In genomic region chr9:112186336-112187305, GRCm38 (mm10) we compare ENCODE assay signal across 8 mouse cellular contexts. TPM values are rescaled to one million over a fixed set of nuclear protein-coding genes. Genes with fewer than 3 reads are reported as not detected.
DNase-seq lines count a peak whose midpoint lies in the region; ATAC-seq and TF ChIP-seq lines count a peak whose summit lies in the region.

No protein-coding gene starts in this region.

- no peak for TF ChIP-seq CTCF in heart, postnatal 0 days (IDR thresholded peaks at IDR 0.05; ENCODE audit: low read depth)

- H3K27ac ChIP-seq in heart, postnatal 0 days (ENCODE audit: low read depth) = no peak overlapping the region; the same call in 1 of the 2 replicates
- peak overlapping the region; percentile 28; the same call in 1 of the 2 replicates for H3K27ac ChIP-seq in embryonic facial prominence, embryonic 14.5 days (replicated peaks; ENCODE audit: low read depth, low read length)
- H3K27ac ChIP-seq in liver, embryonic 12.5 days = no peak overlapping the region
- H3K27ac ChIP-seq in stomach, embryonic 16.5 days (ENCODE audit: low read length) = no peak overlapping the region

- H3K4me2 ChIP-seq in heart, postnatal 0 days (ENCODE audit: low read depth, low read length) = peak overlapping the region; percentile 34; the same call in 1 of the 2 replicates
- H3K4me2 ChIP-seq in embryonic facial prominence, embryonic 14.5 days (ENCODE audit: low read depth, low read length) = peak overlapping the region; percentile 48
- peak overlapping the region; percentile 16; the same call in 1 of the 2 replicates for H3K4me2 ChIP-seq in liver, embryonic 12.5 days
- peak overlapping the region; percentile 26; the same call in 1 of the 2 replicates for H3K4me2 ChIP-seq in stomach, embryonic 16.5 days (ENCODE audit: low read depth, low read length)

- no peak overlapping the region for H3K9ac ChIP-seq in heart, postnatal 0 days (replicated peaks; ENCODE audit: low read depth, low read length)
- H3K9ac ChIP-seq in embryonic facial prominence, embryonic 14.5 days (ENCODE audit: low read depth, low read length) = peak overlapping the region; percentile 30; the same call in 1 of the 2 replicates
- H3K9ac ChIP-seq in liver, embryonic 12.5 days = no peak overlapping the region
- H3K9ac ChIP-seq in stomach, embryonic 16.5 days (ENCODE audit: low read length) = no peak overlapping the region

- no peak for TF ChIP-seq EP300 in heart, postnatal 0 days (IDR thresholded peaks at IDR 0.05; ENCODE audit: low read depth)

- H3K9me3 ChIP-seq in heart, postnatal 0 days (replicated peaks; ENCODE audit: control insufficient read depth, low read length) = no peaks in the 10 kb centered on the region
- no peaks in the 10 kb centered on the region for H3K9me3 ChIP-seq in embryonic facial prominence, embryonic 14.5 days (ENCODE audit: control insufficient read depth, low read length)
- H3K9me3 ChIP-seq in liver, embryonic 12.5 days (replicated peaks) = no peaks in the 10 kb centered on the region
- H3K9me3 ChIP-seq in stomach, embryonic 16.5 days (replicated peaks; ENCODE audit: control insufficient read depth, low read length) = no peaks in the 10 kb centered on the region

- H3K4me1 ChIP-seq in heart, postnatal 0 days (ENCODE audit: control insufficient read depth, insufficient read depth) = no peaks in the 10 kb centered on the region; the same call in 1 of the 2 replicates
- H3K4me1 ChIP-seq in embryonic facial prominence, embryonic 14.5 days (ENCODE audit: control insufficient read depth, insufficient read depth, low read length) = peaks cover 15% of the 10 kb centered on the region
- H3K4me1 ChIP-seq in liver, embryonic 12.5 days = peaks cover 23% of the 10 kb centered on the region
- no peaks in the 10 kb centered on the region for H3K4me1 ChIP-seq in stomach, embryonic 16.5 days (ENCODE audit: control insufficient read depth, insufficient read depth, low read length)

- no peak for ATAC-seq in heart, postnatal 0 days (ENCODE audit: insufficient read depth, low read depth)
- ATAC-seq in embryonic facial prominence, embryonic 14.5 days (ENCODE audit: low read depth) = peak; percentile 55
- peak; percentile 57; the same call in 1 of the 2 replicates for ATAC-seq in liver, embryonic 12.5 days
- ATAC-seq in stomach, embryonic 16.5 days (ENCODE audit: insufficient read depth, low FRiP score) = no peak

- DNase-seq in heart, postnatal 0 days (ENCODE audit: low spot score) = peak; percentile 39
- no peak for DNase-seq in heart, adult 8-10 months (ENCODE audit: low spot score)
- DNase-seq in embryonic facial prominence, embryonic 14.5 days (ENCODE audit: low spot score) = peak; percentile 59
- no peak for DNase-seq in gastrocnemius, postnatal 4 days (ENCODE audit: low spot score in 2 of 2)
- no peak for DNase-seq in layer of hippocampus, adult 18-20 months (ENCODE audit: low spot score in 2 of 2)
- no peak for DNase-seq in spleen, postnatal 36 days (ENCODE audit: low spot score in 2 of 2)

- H3K4me3 ChIP-seq in heart, postnatal 0 days (ENCODE audit: low read depth, low read length) = peak overlapping the region; percentile 11; the same call in 1 of the 2 replicates
- peak overlapping the region; percentile 24 for H3K4me3 ChIP-seq in embryonic facial prominence, embryonic 14.5 days (ENCODE audit: low read depth, low read length)
- no peak overlapping the region for H3K4me3 ChIP-seq in liver, embryonic 12.5 days
- H3K4me3 ChIP-seq in stomach, embryonic 16.5 days (replicated peaks; ENCODE audit: low read length) = no peak overlapping the region

- no peaks in the 10 kb centered on the region for H3K27me3 ChIP-seq in heart, postnatal 0 days (ENCODE audit: control insufficient read depth, insufficient read depth, low read length)
- 0 out of 2 replicates have a peak, but pooled peaks cover 3% of the 10 kb centered on the region for H3K27me3 ChIP-seq in embryonic facial prominence, embryonic 14.5 days (replicated peaks; ENCODE audit: control insufficient read depth, insufficient read depth, low read length)
- H3K27me3 ChIP-seq in liver, embryonic 12.5 days (replicated peaks) = peaks cover 18% of the 10 kb centered on the region
- no peaks in the 10 kb centered on the region; the same call in 1 of the 2 replicates for H3K27me3 ChIP-seq in stomach, embryonic 16.5 days (ENCODE audit: control insufficient read depth, insufficient read depth, low read length)

- H3K36me3 ChIP-seq in heart, postnatal 0 days (replicated peaks; ENCODE audit: control insufficient read depth, insufficient read depth, low read length) = no peaks in the 10 kb centered on the region
- no peaks in the 10 kb centered on the region for H3K36me3 ChIP-seq in embryonic facial prominence, embryonic 14.5 days (ENCODE audit: control insufficient read depth, insufficient read depth, low read length)
- H3K36me3 ChIP-seq in liver, embryonic 12.5 days = no peaks in the 10 kb centered on the region
- no peaks in the 10 kb centered on the region for H3K36me3 ChIP-seq in stomach, embryonic 16.5 days (ENCODE audit: control insufficient read depth, insufficient read depth, low read length)

- WGBS in heart, postnatal 0 days = 20% methylated on average over 14 of the region's 14 CpGs
- WGBS in embryonic facial prominence, embryonic 14.5 days = 13% methylated on average over 14 of the region's 14 CpGs
- 23% methylated on average over 14 of the region's 14 CpGs for WGBS in liver, embryonic 12.5 days (ENCODE audit: insufficient replicate concordance)
- 19% methylated on average over 14 of the region's 14 CpGs for WGBS in stomach, embryonic 16.5 days

RNA-seq across cellular contexts. Expression of gene Arpp21, which starts 49.1 kb away (rescaled TPM):
- total RNA-seq in heart, postnatal 0 days (2014; rRNA removed; ENCODE audit: low replicate concordance) = 0.99 and 7.7 TPM in 2 replicates
- 2.5 and 2.7 TPM in 2 replicates for polyA plus RNA-seq in heart, postnatal 0 days (2015; fragmentation: Nextera tagmentation; extraction: Ambion mirVana)
- total RNA-seq in heart, adult 8-10 months (2022) = 1 to 10 TPM; 1.5 to 4.4 (median 3.0) TPM
- 31.5 and 32.7 TPM in 2 replicates for polyA plus RNA-seq in embryonic facial prominence, embryonic 14.5 days (2014; fragmentation: Nextera tagmentation; extraction: Ambion mirVana)
- polyA plus RNA-seq in liver, embryonic 12.5 days (2016; fragmentation: Nextera tagmentation; extraction: Ambion mirVana) = 0.83 and 1.1 TPM in 2 replicates
- polyA plus RNA-seq in stomach, embryonic 16.5 days (2015; fragmentation: Nextera tagmentation; extraction: Ambion mirVana) = 1.2 and 3.4 TPM in 2 replicates
- total RNA-seq in gastrocnemius, postnatal 4 days (2021) = 10 to 100 TPM; 81.0 to 87.2 TPM
- 100 to 1,000 TPM; 204 to 210 TPM for total RNA-seq in layer of hippocampus, adult 18-20 months (2021)

Comparison
In these comparisons a context has a peak if more than half of its experiments do, and no peak if none do; other contexts are left out.
1. DNase-seq: peak in heart, postnatal 0 days (single experiment) and embryonic facial prominence, embryonic 14.5 days (single experiment); none in heart, adult 8-10 months (single experiment), gastrocnemius, postnatal 4 days (0 of 2), layer of hippocampus, adult 18-20 months (0 of 2) and spleen, postnatal 36 days (0 of 2).
2. ATAC-seq: peak in embryonic facial prominence, embryonic 14.5 days (single experiment) and liver, embryonic 12.5 days (single experiment); none in heart, postnatal 0 days (single experiment) and stomach, embryonic 16.5 days (single experiment).
3. H3K4me3 ChIP-seq: peak in heart, postnatal 0 days (single experiment) and embryonic facial prominence, embryonic 14.5 days (single experiment); none in liver, embryonic 12.5 days (single experiment) and stomach, embryonic 16.5 days (single experiment).
4. Peak in every context shown above with its lines, with median percentiles within 50 percentile points of each other: H3K4me2 ChIP-seq.